Mouse (Mus musculus) embryonic facial prominence, embryonic 14.5 days (tissue): ENCODE results near the gene Rag1. TPM values are rescaled to one million over a fixed set of nuclear protein-coding genes. Genes with fewer than 3 reads are reported as not detected.

ENCODE experiments used
- ATAC-seq: fragments of 200-750 bp; cut with Nextera tagmentation; 2 replicates; pipeline ENCODE4 v1.8.0; 2017; ENCODE audit warnings: low read depth, moderate number of reproducible peaks, moderate TSS enrichment
- DNase-seq: peaks from one replicate; pipeline ENCODE4 v3.0.0-alpha.2; 2015; ENCODE audit warnings: low spot score
- H3K27ac ChIP-seq: fragments of 300-500 bp; sonication (generic); replicated peaks from 2 replicates; pipeline ENCODE4 v1.5.1; 2014; ENCODE audit warnings: low read depth, mild to moderate bottlenecking, low read length, moderate library complexity
- H3K27me3 ChIP-seq: fragments of 300-500 bp; sonication (generic); replicated peaks from 2 replicates; pipeline ENCODE4 v1.6.1; 2014; ENCODE audit warnings: low read length; ENCODE audit not compliant: control insufficient read depth, insufficient read depth
- H3K36me3 ChIP-seq: fragments of 300-500 bp; sonication (generic); 2 replicates; pipeline ENCODE4 v1.6.1; 2014; ENCODE audit warnings: low read length, mixed read lengths; ENCODE audit not compliant: control insufficient read depth, insufficient read depth
- H3K4me1 ChIP-seq: fragments of 300-500 bp; sonication (generic); 2 replicates; pipeline ENCODE4 v1.6.1; 2014; ENCODE audit warnings: antibody characterized with exemption, low read length; ENCODE audit not compliant: control insufficient read depth, insufficient read depth
- H3K4me2 ChIP-seq: fragments of 300-500 bp; sonication (generic); 2 replicates; pipeline ENCODE4 v1.6.1; 2014; ENCODE audit warnings: low read depth, mild to moderate bottlenecking, low read length, moderate library complexity, mixed read lengths
- H3K4me3 ChIP-seq: fragments of 300-500 bp; sonication (generic); 2 replicates; pipeline ENCODE4 v1.5.1; 2014; ENCODE audit warnings: low read depth, mild to moderate bottlenecking, low read length
- H3K9ac ChIP-seq: fragments of 300-500 bp; sonication (generic); 2 replicates; pipeline ENCODE4 v1.6.1; 2014; ENCODE audit warnings: low read depth, mild to moderate bottlenecking, low read length, moderate library complexity, mixed read lengths
- H3K9me3 ChIP-seq: fragments of 300-500 bp; sonication (generic); 2 replicates; pipeline ENCODE4 v1.6.1; 2016; ENCODE audit warnings: low read length; ENCODE audit not compliant: control insufficient read depth
- WGBS: fragments of 180-500 bp; shearing (Covaris S2); extraction: QIAGEN DNeasy Blood & Tissue Kit; methylation state at CpG from one replicate; pipeline ENCODE4 v1.1.7; 2014; 5-methylcytosine and 5-hydroxymethylcytosine counted together
- polyA plus RNA-seq: library from polyadenylated mRNA; unstranded; fragments of >200 nt; fragmentation: Nextera tagmentation; extraction: Ambion mirVana; gene quantifications from 2 replicates; pipeline ENCODE4 v1.2.1, GENCODE M21; 2014

The Rag1 gene
- polyA plus RNA-seq, 1 experiment from 2014 or later: 0.33 TPM

DNA sequence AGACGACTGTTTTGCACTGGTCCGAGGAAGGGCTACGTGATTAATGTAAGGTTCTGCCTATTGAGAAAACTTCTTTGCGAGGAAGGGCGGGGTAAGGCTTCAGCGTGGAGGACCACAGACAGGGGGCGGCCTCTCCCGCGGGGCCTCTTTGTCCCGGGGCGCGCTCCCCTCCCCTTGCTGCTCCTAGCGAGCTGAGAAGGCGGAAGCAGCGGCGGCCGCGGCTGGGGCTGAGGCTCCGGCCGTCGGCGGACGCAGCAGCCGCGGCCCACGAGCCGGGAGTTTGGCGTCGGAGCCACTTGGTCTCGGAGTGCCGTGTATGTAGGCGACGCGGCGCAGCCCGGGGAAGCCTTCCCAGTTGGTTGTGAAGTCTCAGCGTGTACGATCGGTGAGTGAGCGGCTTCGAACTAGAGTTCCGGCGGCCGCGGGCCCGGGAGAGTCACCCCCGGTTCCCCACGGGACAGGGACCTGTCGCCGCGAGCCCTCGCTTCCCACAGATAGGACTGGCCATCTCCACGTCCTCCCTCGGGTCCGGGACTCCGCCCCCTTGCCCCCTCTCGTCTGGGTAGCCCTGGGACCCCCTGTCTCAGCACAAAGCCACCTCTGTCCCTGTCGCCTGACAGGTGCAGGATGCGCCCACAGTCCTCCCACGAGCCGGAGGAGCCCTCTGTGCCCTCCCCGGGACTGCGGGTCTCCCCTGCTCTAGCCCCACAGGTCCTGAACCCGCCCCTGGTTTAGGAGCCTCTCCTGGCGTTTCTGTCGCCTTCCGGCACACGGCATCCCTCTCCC lies 29.1 kb upstream of the Rag1 start, which contains the start of gene Traf6:
TSS of gene Traf6 (plus strand) at position 194 of the 786 bp plus-strand sequence.
- H3K9ac ChIP-seq: peak within 1 kb of the TSS; percentile 96
- ATAC-seq (peak; percentile 96), DNase-seq (peak; percentile 93)
- H3K4me3 ChIP-seq: peak within 1 kb of the TSS; percentile 91
- H3K4me1 ChIP-seq: peaks cover 5% of the 10 kb centered on the region; the same call in 1 of the 2 replicates
- under 1% methylated on average over 51 of the region's 68 CpGs for WGBS
- peak within 1 kb of the TSS; percentile 15 for H3K27ac ChIP-seq
- H3K27me3 ChIP-seq: no peaks in the 10 kb centered on the region
- no peaks in the 10 kb centered on the region for H3K36me3 ChIP-seq
- peak within 1 kb of the TSS; percentile 73 for H3K4me2 ChIP-seq
- no peaks in the 10 kb centered on the region for H3K9me3 ChIP-seq

DNA sequence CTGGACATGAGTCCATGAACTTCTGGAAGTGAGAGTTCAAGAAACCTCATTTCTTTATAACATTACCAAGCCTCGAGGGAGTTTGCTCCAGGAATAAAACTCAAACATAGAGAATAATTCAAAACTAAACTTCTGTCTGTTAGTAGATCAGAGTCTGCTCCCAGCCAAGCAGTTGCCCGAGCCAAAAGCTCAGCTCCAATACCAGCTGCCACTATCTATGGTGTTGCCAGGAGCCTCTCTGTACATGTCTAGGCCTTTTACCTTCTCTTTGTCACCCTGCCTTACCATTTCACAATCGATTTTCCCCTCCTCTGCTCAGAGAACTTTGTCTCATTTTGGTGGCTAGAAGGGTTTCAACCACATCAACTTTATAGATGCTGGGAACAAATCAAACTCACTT lies 24.2 kb upstream of the Rag1 start:
- Histone ChIP-seq H3K4me1 (no peaks in the 10 kb centered on the region), H3K4me3 (no peak overlapping the region), H3K27ac (no peak overlapping the region), H3K27me3 (no peaks in the 10 kb centered on the region), H3K9ac (no peak overlapping the region), H3K4me2 (no peak overlapping the region), H3K36me3 (no peaks in the 10 kb centered on the region), H3K9me3 (no peaks in the 10 kb centered on the region)
- 77% methylated on average over 3 of the region's 3 CpGs for WGBS
- DNase-seq (no peak), ATAC-seq (no peak)

DNA sequence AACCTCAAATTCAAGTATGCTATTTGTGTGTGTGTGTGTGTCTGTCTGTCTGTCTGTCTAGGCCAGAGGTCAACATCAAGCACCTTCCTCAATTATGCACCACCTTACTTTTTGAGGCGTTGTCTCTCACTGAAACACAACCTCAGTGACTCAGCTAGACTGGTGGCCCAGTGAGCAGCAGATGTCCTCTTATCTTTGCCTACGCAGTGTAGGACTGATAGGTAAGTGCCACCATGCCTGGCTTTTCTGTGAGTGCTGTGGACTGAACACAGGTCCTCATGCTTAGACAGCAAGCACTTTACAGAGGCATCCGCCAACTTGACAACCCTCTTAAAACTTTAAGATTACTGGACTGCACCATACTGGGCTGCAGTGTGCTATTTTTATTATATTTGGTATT lies 19.4 kb upstream of the Rag1 start:
- Histone ChIP-seq H3K4me1 (no peaks in the 10 kb centered on the region), H3K4me2 (no peak overlapping the region), H3K9me3 (no peaks in the 10 kb centered on the region), H3K27me3 (no peaks in the 10 kb centered on the region), H3K36me3 (no peaks in the 10 kb centered on the region), H3K9ac (no peak overlapping the region), H3K4me3 (no peak overlapping the region), H3K27ac (no peak overlapping the region)
- DNase-seq (no peak), ATAC-seq (no peak)
- 89% methylated on average over 3 of the region's 3 CpGs for WGBS

DNA sequence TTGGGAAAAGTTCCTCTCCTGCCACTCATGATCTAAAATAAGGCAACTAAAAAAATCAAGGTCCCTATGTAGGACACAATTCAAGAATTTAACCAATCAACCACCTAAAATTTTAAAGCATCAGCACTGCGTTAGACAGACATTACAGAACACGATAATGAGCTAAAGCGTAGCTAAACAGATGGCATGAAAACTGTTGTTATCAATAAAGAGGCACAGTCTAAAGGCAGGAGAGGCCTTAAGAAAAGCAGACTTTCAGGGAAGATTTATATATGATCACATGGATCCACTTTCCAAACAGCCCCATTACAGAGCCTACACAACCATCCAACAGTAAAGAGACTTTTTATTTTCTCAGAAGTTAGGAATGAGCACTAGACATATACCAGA lies 16.4 kb upstream of the Rag1 start:
- ATAC-seq: no peak

DNA sequence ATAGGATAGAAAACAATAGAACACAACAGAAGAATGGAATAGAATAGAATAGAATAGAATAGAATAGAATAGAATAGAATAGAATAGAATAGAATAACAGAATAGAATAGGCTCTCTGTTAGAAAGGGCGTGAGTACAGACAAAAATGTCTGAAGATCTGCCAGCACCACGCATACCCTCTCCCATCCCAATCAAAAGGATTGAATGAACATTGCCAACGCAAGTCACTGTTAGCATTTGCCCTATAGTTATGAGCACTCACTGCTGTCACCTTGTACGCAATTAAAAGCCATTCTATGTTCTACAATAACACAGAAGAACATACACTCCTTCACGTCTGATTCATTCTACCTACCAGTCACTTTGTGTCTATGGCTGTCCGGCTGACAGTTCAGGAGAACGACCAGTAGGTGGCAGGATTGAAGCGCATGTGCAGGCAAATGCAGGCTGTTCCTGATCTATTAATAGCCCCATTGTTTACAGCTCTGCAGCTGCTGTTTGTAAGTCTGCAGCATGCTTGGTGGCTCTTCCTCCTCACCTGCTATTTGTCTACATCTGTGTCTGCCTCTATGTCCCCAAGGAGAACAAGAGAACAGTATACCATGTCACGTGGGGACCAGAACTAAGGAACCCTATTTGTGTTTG lies 15.9 kb upstream of the Rag1 start:
- no peaks in the 10 kb centered on the region for H3K27me3 ChIP-seq
- H3K4me3 ChIP-seq: no peak overlapping the region
- no peak overlapping the region for H3K27ac ChIP-seq
- DNase-seq (peak; percentile 90), ATAC-seq (peak; percentile 90)
- H3K9ac ChIP-seq: no peak overlapping the region
- H3K4me2 ChIP-seq: no peak overlapping the region
- 18% methylated on average over 9 of the region's 9 CpGs for WGBS
- H3K36me3 ChIP-seq: no peaks in the 10 kb centered on the region
- H3K4me1 ChIP-seq: no peaks in the 10 kb centered on the region
- no peaks in the 10 kb centered on the region for H3K9me3 ChIP-seq

More for the DNA sequence above, 16.4 kb upstream of the Rag1 start:
- Histone ChIP-seq H3K9me3 (no peaks in the 10 kb centered on the region), H3K36me3 (no peaks in the 10 kb centered on the region), H3K4me2 (no peak overlapping the region), H3K4me3 (no peak overlapping the region), H3K9ac (no peak overlapping the region), H3K27ac (no peak overlapping the region), H3K4me1 (no peaks in the 10 kb centered on the region), H3K27me3 (no peaks in the 10 kb centered on the region)
- WGBS: 85% methylated on average over 3 of the region's 3 CpGs
- DNase-seq: no peak

DNA sequence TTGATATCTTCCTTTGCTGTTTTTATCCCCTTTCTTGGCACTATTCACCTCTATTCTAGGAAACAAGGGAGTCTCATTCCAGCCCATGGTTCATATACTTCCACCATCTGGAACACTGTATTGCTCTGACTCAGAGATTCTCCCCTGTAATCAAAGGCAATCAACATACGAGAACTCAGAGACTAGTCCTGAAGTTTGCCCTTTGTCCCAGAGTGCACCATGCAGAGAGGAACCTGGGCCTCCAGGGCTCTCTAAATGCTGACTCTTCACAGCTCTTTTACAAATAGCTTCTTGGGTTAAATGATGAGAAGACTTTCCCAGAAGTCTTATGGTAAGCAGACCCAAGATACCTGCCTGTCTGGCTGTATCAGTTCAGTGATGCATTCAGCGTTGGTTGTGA lies 11.2 kb upstream of the Rag1 start:
- Histone ChIP-seq H3K36me3 (no peaks in the 10 kb centered on the region), H3K9me3 (no peaks in the 10 kb centered on the region), H3K4me1 (no peaks in the 10 kb centered on the region), H3K27me3 (no peaks in the 10 kb centered on the region), H3K4me2 (no peak overlapping the region), H3K9ac (no peak overlapping the region), H3K27ac (no peak overlapping the region), H3K4me3 (no peak overlapping the region)
- DNase-seq: no peak
- no peak for ATAC-seq
- 69% methylated on average over 2 of the region's 2 CpGs for WGBS

DNA sequence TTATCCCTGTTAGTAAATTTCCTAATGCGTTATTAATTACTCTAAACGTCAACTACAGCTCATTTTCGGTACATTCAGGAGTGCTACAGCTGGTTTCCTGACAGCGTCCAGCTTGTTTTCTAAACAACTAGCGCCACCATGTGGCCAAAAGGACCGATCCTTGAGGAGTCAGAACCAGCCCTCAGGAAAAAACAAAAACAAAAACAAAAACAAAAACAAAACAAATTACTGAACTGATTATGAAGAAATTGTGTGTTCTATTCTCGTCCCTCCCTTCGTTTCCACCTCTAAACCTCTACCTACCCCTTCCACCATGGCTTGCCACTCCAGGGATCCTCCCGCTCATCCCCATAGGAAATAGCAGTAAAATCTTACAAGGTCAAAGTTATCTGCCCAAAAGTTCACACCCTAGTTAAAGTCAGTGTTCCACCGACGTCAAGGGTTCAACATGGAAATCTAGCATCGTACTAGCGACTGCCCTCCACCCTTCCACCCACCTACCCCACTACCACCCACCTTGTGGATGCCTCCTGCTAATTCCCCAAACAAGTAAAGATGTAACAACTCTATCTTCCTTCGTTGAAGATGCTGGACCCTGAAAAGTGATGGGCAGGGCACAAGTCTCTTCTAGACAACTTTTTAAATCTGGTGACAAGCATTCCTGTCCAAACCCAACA lies 3.8 kb upstream of the Rag1 start:
- ATAC-seq (peak; percentile 73; the same call in 1 of the 2 replicates), DNase-seq (peak; percentile 89)
- Histone ChIP-seq H3K36me3 (no peaks in the 10 kb centered on the region), H3K9ac (no peak overlapping the region), H3K4me3 (peak overlapping the region; percentile 30), H3K27ac (no peak overlapping the region), H3K27me3 (no peaks in the 10 kb centered on the region), H3K4me2 (peak overlapping the region; percentile 63), H3K9me3 (no peaks in the 10 kb centered on the region), H3K4me1 (peaks cover 9% of the 10 kb centered on the region; the same call in 1 of the 2 replicates)
- WGBS: 20% methylated on average over 14 of the region's 14 CpGs

DNA sequence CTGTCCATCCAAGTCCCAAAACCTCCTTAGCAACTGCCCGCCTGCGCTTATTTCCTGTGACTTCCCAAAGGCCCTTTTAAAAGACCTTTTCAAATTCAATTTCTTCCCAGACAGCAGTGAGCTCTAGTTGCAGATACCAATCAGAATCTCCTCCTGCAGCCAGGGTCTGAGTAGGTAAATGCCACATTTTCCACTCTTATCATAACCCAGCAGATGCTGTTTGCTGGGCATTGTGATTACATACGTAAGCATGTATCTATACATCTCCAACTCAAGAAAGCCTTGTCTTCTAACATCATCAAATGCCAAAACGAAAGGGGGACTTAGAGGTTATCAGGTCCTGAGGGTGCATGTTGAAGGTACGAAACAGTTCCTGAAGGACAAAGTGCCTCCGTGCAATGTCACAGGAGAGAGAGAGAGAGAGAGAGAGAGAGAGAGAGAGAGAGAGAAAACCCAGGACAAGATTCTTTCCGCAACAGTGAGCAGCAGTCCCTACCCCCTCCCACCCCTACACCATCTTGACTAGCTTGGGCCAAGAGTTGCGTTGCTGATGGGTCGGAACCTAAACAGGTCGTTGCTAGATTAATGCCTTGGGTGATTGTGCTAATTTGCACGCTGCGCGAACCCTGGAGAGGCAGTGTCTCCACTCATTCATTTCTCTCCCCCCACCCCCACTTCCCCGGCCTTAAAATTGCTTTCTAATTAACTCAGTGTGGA lies 3.1 kb upstream of the Rag1 start:
- WGBS: 38% methylated on average over 14 of the region's 14 CpGs
- DNase-seq: peak; percentile 20
- ATAC-seq: 0 out of 2 replicates have a peak, but pooled peaks have one; percentile 31
- no peak overlapping the region for H3K27ac ChIP-seq
- no peak overlapping the region for H3K9ac ChIP-seq
- peak overlapping the region; percentile 63 for H3K4me2 ChIP-seq
- no peaks in the 10 kb centered on the region for H3K27me3 ChIP-seq
- no peaks in the 10 kb centered on the region for H3K36me3 ChIP-seq
- peaks cover 9% of the 10 kb centered on the region; the same call in 1 of the 2 replicates for H3K4me1 ChIP-seq
- peak overlapping the region; percentile 30 for H3K4me3 ChIP-seq
- H3K9me3 ChIP-seq: no peaks in the 10 kb centered on the region
